Mouse (Mus musculus) bone marrow, adult 2 months (tissue): ENCODE data around the gene Ube2z.

Experiments
- CTCF ChIP-seq: fragments of 200-500 bp; IDR thresholded peaks from 2 replicates; pipeline ENCODE4 v1.5.1; 2011; ENCODE audit warnings: low read length, control low read depth; ENCODE audit not compliant: control insufficient read depth, insufficient read depth
- POLR2A ChIP-seq: fragments of 200-500 bp; IDR thresholded peaks from 2 replicates; pipeline ENCODE4 v1.6.1; 2011; ENCODE audit warnings: low read depth, mild to moderate bottlenecking, control low read depth, low read length, borderline replicate concordance; ENCODE audit not compliant: control insufficient read depth

GRCm38 (mm10) chr11:96038560-96038959, 26.6 kb downstream of the Ube2z start:
- TF ChIP-seq CTCF = no peak
- TF ChIP-seq POLR2A = no peak
